In the genomic region with DNA sequence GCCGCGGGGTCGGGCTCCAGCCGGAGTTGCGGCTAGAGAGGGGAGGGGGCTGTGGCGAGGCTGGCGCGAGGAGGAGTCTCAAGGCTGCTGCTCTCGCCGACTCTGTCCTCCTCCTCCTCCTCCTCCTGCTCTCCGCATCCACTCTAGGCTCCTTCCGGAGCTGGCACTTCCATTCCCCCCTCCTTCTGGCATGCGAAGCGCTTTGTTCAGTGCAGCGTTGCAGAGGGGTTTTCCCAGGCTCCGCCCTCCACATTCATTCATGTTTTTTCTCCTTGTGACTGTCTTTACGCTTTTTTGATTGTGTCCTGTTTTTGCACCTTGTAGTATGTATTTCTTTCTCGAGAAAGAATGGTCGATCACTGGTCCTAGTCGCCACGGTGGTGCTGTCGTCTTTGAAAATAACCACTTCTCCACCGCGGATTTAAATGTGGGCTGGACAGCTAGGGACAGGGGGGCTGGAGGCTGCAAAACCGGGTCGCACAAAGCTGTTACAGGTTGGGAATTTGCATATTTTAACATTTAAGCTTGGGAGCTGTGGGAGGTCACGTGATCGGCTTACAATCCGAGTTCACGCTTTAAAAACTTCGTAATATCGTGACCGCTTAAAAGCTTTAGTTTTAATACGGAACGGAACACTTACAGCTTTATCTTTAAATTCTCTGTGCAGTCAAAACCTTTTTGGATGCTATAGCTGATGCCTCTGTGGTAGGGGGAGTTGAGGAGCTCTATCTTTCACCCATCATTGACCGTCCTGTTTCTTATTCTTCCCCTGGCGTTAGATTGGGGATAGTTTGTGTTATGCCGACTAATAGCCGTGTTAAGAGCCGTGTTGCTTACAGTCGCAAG, we compare ENCODE assay signal across 8 mouse cellular contexts. TPM values are rescaled to one million over a fixed set of nuclear protein-coding genes. Genes with fewer than 3 reads are reported as not detected.
A peak's percentile ranks its signal among the peaks of the same experiment; 100 is the strongest.
DNase-seq lines count a peak whose midpoint lies in the region; ATAC-seq and TF ChIP-seq lines count a peak whose summit lies in the region.

No protein-coding gene starts in this region.

- no peaks in the 10 kb centered on the region for H3K27me3 ChIP-seq in forebrain, embryonic 13.5 days
- H3K27me3 ChIP-seq in neural tube, embryonic 14.5 days (ENCODE audit: control insufficient read depth, insufficient read depth, low read length), result no peaks in the 10 kb centered on the region

- in situ Hi-C loops in ES-E14 (cut with MboI; ENCODE audit: low sequenced_read_pairs in 2 of 2, unreplicated experiment in 2 of 2), result no loop called here

- H3K9ac ChIP-seq in ES-E14 (ENCODE audit: insufficient read depth, low read depth, low read length, poor library complexity, severe bottlenecking), result peak overlapping the region; percentile 86
- peak overlapping the region; percentile 94 for H3K9ac ChIP-seq in forebrain, embryonic 13.5 days
- H3K9ac ChIP-seq in neural tube, embryonic 14.5 days (replicated peaks; ENCODE audit: low read depth, low read length), result peak overlapping the region; percentile 94

- H3K27ac ChIP-seq in ES-E14 (ENCODE audit: insufficient read depth, low read depth, low read length, poor library complexity, severe bottlenecking), result peak overlapping the region; percentile 46; the same call in 1 of the 2 replicates
- H3K27ac ChIP-seq in forebrain, embryonic 13.5 days, result peak overlapping the region; percentile 99
- peak overlapping the region; percentile 97 for H3K27ac ChIP-seq in neural tube, embryonic 14.5 days (ENCODE audit: low read depth, low read length)

- no peaks in the 10 kb centered on the region for H3K9me3 ChIP-seq in ES-E14 (ENCODE audit: control insufficient read depth, insufficient read depth, low read depth, low read length)
- H3K9me3 ChIP-seq in forebrain, embryonic 13.5 days (replicated peaks), result no peaks in the 10 kb centered on the region
- no peaks in the 10 kb centered on the region for H3K9me3 ChIP-seq in neural tube, embryonic 14.5 days (ENCODE audit: control insufficient read depth, low read length)

- H3K4me1 ChIP-seq in ES-E14 (ENCODE audit: control insufficient read depth in 2 of 2, insufficient read depth in 2 of 2, low read length in 2 of 2, poor library complexity in 1 of 2), result peaks cover 0 to 2% of the 10 kb centered on the region in 2 experiments; a peak in 1 of 4 replicates
- peaks cover 39% of the 10 kb centered on the region for H3K4me1 ChIP-seq in forebrain, embryonic 13.5 days
- peaks cover 9% of the 10 kb centered on the region for H3K4me1 ChIP-seq in neural tube, embryonic 14.5 days (ENCODE audit: control insufficient read depth, insufficient read depth, low read length)

- H3K4me2 ChIP-seq in forebrain, embryonic 13.5 days, result peak overlapping the region; percentile 85
- H3K4me2 ChIP-seq in neural tube, embryonic 14.5 days (ENCODE audit: low read depth, low read length), result peak overlapping the region; percentile 84

- H3K4me3 ChIP-seq in ES-E14 (ENCODE audit: insufficient read depth in 1 of 2, low read depth in 1 of 2, low read length in 2 of 2, poor library complexity in 1 of 2, severe bottlenecking in 1 of 2), result peak overlapping the region; percentile 55 to 88
- H3K4me3 ChIP-seq in forebrain, embryonic 13.5 days, result peak overlapping the region; percentile 90
- peak overlapping the region; percentile 93 for H3K4me3 ChIP-seq in neural tube, embryonic 14.5 days (ENCODE audit: low read depth, low read length)

- WGBS in forebrain, embryonic 13.5 days, result under 1% methylated on average over 37 of the region's 41 CpGs
- WGBS in neural tube, embryonic 14.5 days, result under 1% methylated on average over 35 of the region's 41 CpGs

- H3K36me3 ChIP-seq in ES-E14 (ENCODE audit: control insufficient read depth, insufficient read depth, low read length, poor library complexity, severe bottlenecking), result no peaks in the 10 kb centered on the region
- peaks cover 21% of the 10 kb centered on the region for H3K36me3 ChIP-seq in forebrain, embryonic 13.5 days (ENCODE audit: poor library complexity, severe bottlenecking)
- H3K36me3 ChIP-seq in neural tube, embryonic 14.5 days (ENCODE audit: control insufficient read depth, insufficient read depth, low read length), result peaks cover 7% of the 10 kb centered on the region; the same call in 1 of the 2 replicates

- intact Hi-C loops in heart, postnatal 14 days (cut with DNase I), result loop anchor here (5.0 kb wide), 3 partner anchors 44 to 411 kb away; partner anchors contain the start of gene Edn1

- peak; percentile 40 for DNase-seq in ES-E14 (ENCODE audit: low read depth, low spot score)
- peak; percentile 74 for DNase-seq in c-Kit-positive CD71-positive TER-119-negative erythroid progenitor cells, embryonic 14.5 days (ENCODE audit: low read depth)
- DNase-seq in heart, postnatal 14 days, result peak; percentile 64 to 73
- peak; percentile 35 to 45 for DNase-seq in layer of hippocampus, adult 18-20 months (ENCODE audit: low spot score in 2 of 2)
- DNase-seq in lung, adult 18-20 months, result peak; percentile 76
- DNase-seq in telencephalon, adult 2 months (ENCODE audit: low read depth, low spot score), result peak; percentile 63

- peak; percentile 86 for ATAC-seq in forebrain, embryonic 13.5 days
- peak; percentile 74 for ATAC-seq in neural tube, embryonic 14.5 days (ENCODE audit: low read depth)

TF ChIP-seq in ES-E14, 5 proteins besides CTCF, POLR2A, EP300 and RAD21:
- TF ChIP-seq MAFK (IDR thresholded peaks at IDR 0.05; ENCODE audit: insufficient read depth, low read depth, low read length) (0 out of 2 replicates have a peak, but pooled peaks have one; percentile 3), HCFC1 (IDR thresholded peaks at IDR 0.05; ENCODE audit: borderline replicate concordance, insufficient read depth, low read length) (peak; percentile 22; the same call in 1 of the 2 replicates), ZC3H11A (IDR thresholded peaks at IDR 0.05; ENCODE audit: borderline replicate concordance, low read depth, low read length) (no peak)
TF ChIP-seq in ES-E14: peak in this region for 2.

RNA-seq across cellular contexts. Expression of gene Hivep1, which starts 1.1 kb away (rescaled TPM):
- 8.1 and 11.1 TPM in 2 replicates for total RNA-seq in ES-E14 (2012; rRNA removed)
- polyA plus RNA-seq in forebrain, embryonic 13.5 days (2015; fragmentation: Nextera tagmentation; extraction: Ambion mirVana), result 16.4 and 16.8 TPM in 2 replicates
- 10 to 100 TPM; 21.2 to 23.7 TPM for total RNA-seq in heart, postnatal 14 days (2021)
- 10 to 100 TPM; 23.4 to 27.7 TPM for total RNA-seq in layer of hippocampus, adult 18-20 months (2021)
- 16.8 and 22.8 TPM in 2 replicates for polyA plus RNA-seq in neural tube, embryonic 14.5 days (2014; fragmentation: Nextera tagmentation; extraction: Ambion mirVana)

Comparison
In these comparisons a context has a peak if more than half of its experiments do, and no peak if none do; other contexts are left out.
1. Peak in every context shown above with its lines: DNase-seq, ATAC-seq, H3K4me3 ChIP-seq and H3K27ac ChIP-seq.
2. H3K27ac ChIP-seq: peak in every context shown above with its lines; median percentile 99 in forebrain, embryonic 13.5 days; 97 in neural tube, embryonic 14.5 days; 46 in ES-E14.